Mouse (Mus musculus) hindbrain, postnatal 0 days (tissue): ENCODE results near the gene Serf2. TPM values are rescaled to one million over a fixed set of nuclear protein-coding genes. Genes with fewer than 3 reads are reported as not detected.
"Not testable (repeated sequence)": the region's sequence is repeated elsewhere in the genome, so short reads cannot be mapped to it uniquely, and the experiment has no call there.

Experiments
- ATAC-seq: fragments of 200-750 bp; cut with Nextera tagmentation; 2 replicates; pipeline ENCODE4 v1.8.0; 2017; ENCODE audit warnings: mild to moderate bottlenecking, moderate TSS enrichment, moderate library complexity
- DNase-seq: peaks from one replicate; pipeline ENCODE4 v3.0.0-alpha.2; 2015; ENCODE audit warnings: low spot score
- H3K27ac ChIP-seq: fragments of 300-500 bp; sonication (generic); 2 replicates; pipeline ENCODE4 v1.5.1; 2014; ENCODE audit warnings: mild to moderate bottlenecking
- H3K27me3 ChIP-seq: fragments of 300-500 bp; sonication (generic); 2 replicates; pipeline ENCODE4 v1.6.1; 2014; ENCODE audit warnings: low read length, mixed read lengths; ENCODE audit not compliant: insufficient read depth
- H3K36me3 ChIP-seq: fragments of 300-500 bp; sonication (generic); 2 replicates; pipeline ENCODE4 v1.6.1; 2014; ENCODE audit warnings: low read length, mixed read lengths; ENCODE audit not compliant: insufficient read depth
- H3K4me1 ChIP-seq: fragments of 300-500 bp; sonication (generic); 2 replicates; pipeline ENCODE4 v1.6.1; 2014; ENCODE audit warnings: antibody characterized with exemption, low read length, mixed read lengths; ENCODE audit not compliant: insufficient read depth
- H3K4me2 ChIP-seq: fragments of 300-500 bp; sonication (generic); 2 replicates; pipeline ENCODE4 v1.6.1; 2014; ENCODE audit warnings: low read depth, mild to moderate bottlenecking, low read length, moderate library complexity, mixed read lengths
- H3K4me3 ChIP-seq: fragments of 300-500 bp; sonication (generic); 2 replicates; pipeline ENCODE4 v1.5.1; 2014; ENCODE audit warnings: low read length
- H3K9ac ChIP-seq: fragments of 300-500 bp; sonication (generic); replicated peaks from 2 replicates; pipeline ENCODE4 v1.6.1; 2014; ENCODE audit warnings: mild to moderate bottlenecking, low read length, moderate library complexity, mixed read lengths
- H3K9me3 ChIP-seq: fragments of 300-500 bp; sonication (generic); 2 replicates; pipeline ENCODE4 v1.6.1; 2016; ENCODE audit warnings: low read length, mixed read lengths
- CTCF ChIP-seq: IDR thresholded peaks from 2 replicates; pipeline ENCODE4 v1.5.1; 2016; ENCODE audit warnings: antibody characterized with exemption, control low read depth, low read depth
- WGBS: fragments of 180-500 bp; shearing (Covaris S2); extraction: QIAGEN DNeasy Blood & Tissue Kit; methylation state at CpG from one replicate; pipeline ENCODE4 v1.1.7; 2014; 5-methylcytosine and 5-hydroxymethylcytosine counted together
- polyA plus RNA-seq: library from polyadenylated mRNA; unstranded; fragments of >200 nt; fragmentation: Nextera tagmentation; extraction: Ambion mirVana; gene quantifications from 2 replicates; pipeline ENCODE4 v1.2.1, GENCODE M21; 2015
- total RNA-seq: library from RNA; depleted of rRNA; stranded (reverse); fragments of >200 nt; gene quantifications from 2 replicates; pipeline ENCODE4 v1.2.3, GENCODE M21; 2014

Gene Serf2
- total and polyA plus RNA-seq, 2 experiments from 2014 or later = 306 to 420 TPM

GRCm38 (mm10) chr2:121452990-121453389 is 4.0 kb downstream of the Serf2 start, which contains the start of gene Hypk:
Hypk (plus strand) TSS chr2:121453290.
- no peak for TF ChIP-seq CTCF
- Histone ChIP-seq H3K27ac (no peak within 1 kb of the TSS), H3K9me3 (no peaks in the 10 kb centered on the region), H3K36me3 (peaks cover 13% of the 10 kb centered on the region; the same call in 1 of the 2 replicates), H3K4me2 (no peak within 1 kb of the TSS), H3K9ac (no peak within 1 kb of the TSS), H3K4me1 (peaks cover 9% of the 10 kb centered on the region; the same call in 1 of the 2 replicates), H3K4me3 (no peak within 1 kb of the TSS), H3K27me3 (no peaks in the 10 kb centered on the region)
- ATAC-seq (no peak), DNase-seq (no peak)
- 79% methylated on average over 4 of the region's 4 CpGs for WGBS

GRCm38 (mm10) chr2:121453917-121454316 is 4.9 kb downstream of the Serf2 start:
- no peaks in the 10 kb centered on the region for H3K27me3 ChIP-seq
- ATAC-seq (no peak), DNase-seq (no peak)
- no peak overlapping the region for H3K4me3 ChIP-seq
- TF ChIP-seq CTCF = no peak
- no peak overlapping the region for H3K9ac ChIP-seq
- H3K36me3 ChIP-seq = peaks cover 13% of the 10 kb centered on the region; the same call in 1 of the 2 replicates
- H3K9me3 ChIP-seq = no peaks in the 10 kb centered on the region
- no peak overlapping the region for H3K4me2 ChIP-seq
- peaks cover 5% of the 10 kb centered on the region; the same call in 1 of the 2 replicates for H3K4me1 ChIP-seq
- no peak overlapping the region for H3K27ac ChIP-seq
- WGBS = 91% methylated on average over 6 of the region's 6 CpGs

GRCm38 (mm10) chr2:121455534-121455933 is 6.5 kb downstream of the Serf2 start:
- WGBS = 78% methylated on average over 5 of the region's 5 CpGs
- no peak overlapping the region for H3K4me3 ChIP-seq
- H3K36me3 ChIP-seq = peaks cover 13% of the 10 kb centered on the region; the same call in 1 of the 2 replicates
- peaks cover 5% of the 10 kb centered on the region; the same call in 1 of the 2 replicates for H3K4me1 ChIP-seq
- no peak for ATAC-seq
- no peak for TF ChIP-seq CTCF
- H3K27me3 ChIP-seq = no peaks in the 10 kb centered on the region
- no peak for DNase-seq
- no peak overlapping the region for H3K27ac ChIP-seq
- H3K9me3 ChIP-seq = no peaks in the 10 kb centered on the region
- no peak overlapping the region for H3K4me2 ChIP-seq
- no peak overlapping the region for H3K9ac ChIP-seq

DNA sequence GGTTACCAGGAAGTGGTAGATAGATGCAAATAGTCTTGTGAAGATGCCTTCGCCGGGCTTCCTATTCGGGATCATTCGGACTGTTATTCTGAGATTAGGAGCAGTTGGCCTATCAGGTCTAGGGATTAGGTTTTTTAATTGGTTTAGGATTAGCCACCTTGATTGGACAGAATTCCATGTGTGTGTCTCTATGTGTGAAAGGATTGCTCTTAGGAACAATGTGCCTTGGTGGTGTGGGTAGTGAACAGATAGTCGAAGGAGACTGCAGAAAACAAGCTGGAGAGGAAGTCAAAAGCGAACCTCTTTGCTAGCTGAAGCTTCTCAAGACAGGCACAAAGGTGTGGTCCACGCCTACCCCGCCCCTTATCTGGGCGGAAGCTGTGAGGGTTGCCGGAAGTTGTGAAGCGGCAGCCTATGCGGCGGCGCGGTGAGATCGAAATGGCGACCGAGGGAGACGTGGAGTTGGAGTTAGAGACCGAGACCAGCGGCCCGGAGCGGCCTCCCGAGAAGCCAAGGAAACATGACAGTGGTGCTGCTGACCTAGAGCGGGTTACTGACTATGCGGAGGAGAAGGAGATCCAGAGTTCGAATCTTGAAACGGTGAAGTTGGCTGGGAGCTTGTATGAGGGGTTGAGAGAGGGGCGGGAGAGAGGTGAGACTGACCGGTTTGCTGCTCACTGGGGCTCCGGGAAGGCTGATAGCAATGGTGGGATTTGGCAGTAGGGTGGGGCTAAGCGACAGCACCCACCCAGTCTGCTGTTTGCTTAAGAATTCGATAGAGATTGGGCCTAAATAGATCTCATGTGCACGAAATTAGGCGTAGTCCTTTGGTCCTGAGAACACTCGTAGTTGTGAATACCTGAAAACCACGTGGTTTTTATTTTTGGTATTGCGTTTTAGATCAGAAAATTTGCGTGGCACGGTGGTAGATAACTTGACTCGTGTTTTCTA is 8.0 kb downstream of the Serf2 start, which contains the start of gene Serinc4:
TSS of gene Serinc4 (minus strand) at position 90 of the 951 bp plus-strand sequence.
- WGBS = 5% methylated on average over 41 of the region's 41 CpGs
- peak within 1 kb of the TSS; percentile 80 for H3K4me3 ChIP-seq
- peaks cover 5% of the 10 kb centered on the region; the same call in 1 of the 2 replicates for H3K4me1 ChIP-seq
- peak; percentile 91 for DNase-seq
- no peaks in the 10 kb centered on the region for H3K27me3 ChIP-seq
- ATAC-seq = peak; percentile 94
- H3K36me3 ChIP-seq = peaks cover 10% of the 10 kb centered on the region; the same call in 1 of the 2 replicates
- no peaks in the 10 kb centered on the region for H3K9me3 ChIP-seq
- TF ChIP-seq CTCF = no peak
- H3K27ac ChIP-seq = peak within 1 kb of the TSS; percentile 73
- H3K4me2 ChIP-seq = peak within 1 kb of the TSS; percentile 77
- peak within 1 kb of the TSS; percentile 70 for H3K9ac ChIP-seq

DNA sequence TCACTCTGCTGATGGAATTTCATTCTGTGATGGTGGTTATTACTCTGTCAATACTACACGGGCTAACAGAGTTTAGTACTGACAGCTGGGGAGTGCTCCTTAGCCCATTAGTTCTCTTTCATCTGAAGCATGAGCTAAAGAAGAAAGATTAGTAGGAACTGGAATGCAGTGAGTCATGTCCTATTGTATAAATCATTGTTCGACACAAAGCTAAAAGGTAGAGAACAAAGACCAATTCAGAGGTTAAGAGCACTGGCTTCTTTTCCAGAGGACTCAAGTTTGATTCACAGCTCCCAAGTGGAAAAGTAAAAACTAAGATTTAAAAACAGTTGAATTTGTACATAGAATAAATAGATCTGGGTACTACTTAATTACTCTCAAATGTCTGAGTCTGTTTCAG is 11.1 kb downstream of the Serf2 start:
- no peak overlapping the region for H3K4me2 ChIP-seq
- peaks cover 5% of the 10 kb centered on the region; the same call in 1 of the 2 replicates for H3K4me1 ChIP-seq
- DNase-seq (no peak), ATAC-seq (no peak)
- H3K27ac ChIP-seq = no peak overlapping the region
- no peaks in the 10 kb centered on the region for H3K9me3 ChIP-seq
- TF ChIP-seq CTCF = no peak
- WGBS = 65% methylated on average over 2 of the region's 2 CpGs
- H3K9ac ChIP-seq = no peak overlapping the region
- H3K27me3 ChIP-seq = no peaks in the 10 kb centered on the region
- H3K36me3 ChIP-seq = no peaks in the 10 kb centered on the region
- H3K4me3 ChIP-seq = no peak overlapping the region

GRCm38 (mm10) chr2:121468982-121469381 is 20.0 kb downstream of the Serf2 start:
- H3K36me3 ChIP-seq, H3K9me3 ChIP-seq: not testable (repeated sequence)
- WGBS = 71% methylated on average over 1 of the region's 6 CpGs

GRCm38 (mm10) chr2:121472783-121473182 is 23.8 kb downstream of the Serf2 start:
- H3K4me3 ChIP-seq, H3K9me3 ChIP-seq, H3K4me1 ChIP-seq, ATAC-seq, H3K27me3 ChIP-seq, H3K36me3 ChIP-seq, H3K27ac ChIP-seq, H3K9ac ChIP-seq, H3K4me2 ChIP-seq, DNase-seq: not testable (repeated sequence)
- 97% methylated on average over 3 of the region's 3 CpGs for WGBS

More at GRCm38 (mm10) chr2:121468982-121469381, 20.0 kb downstream of the Serf2 start:
- H3K4me1 ChIP-seq, H3K27me3 ChIP-seq, H3K4me3 ChIP-seq, ATAC-seq, H3K9ac ChIP-seq, H3K4me2 ChIP-seq, H3K27ac ChIP-seq, DNase-seq: not testable (repeated sequence)

GRCm38 (mm10) chr2:121473301-121474179 is 24.5 kb downstream of the Serf2 start, which contains the start of gene Mfap1b:
Mfap1b (minus strand) TSS chr2:121474067.
- DNase-seq (peak; percentile 94), ATAC-seq (peak; percentile 96)
- H3K4me3 ChIP-seq = peak within 1 kb of the TSS; percentile 60
- not testable (repeated sequence) for H3K36me3 ChIP-seq, H3K9ac ChIP-seq, H3K4me1 ChIP-seq, H3K9me3 ChIP-seq, H3K27me3 ChIP-seq
- H3K4me2 ChIP-seq = peak within 1 kb of the TSS; percentile 60
- WGBS = 7% methylated on average over 39 of the region's 41 CpGs
- peak within 1 kb of the TSS; percentile 78 for H3K27ac ChIP-seq
